ENCODE assay signal across 7 mouse cellular contexts in the genomic region with DNA sequence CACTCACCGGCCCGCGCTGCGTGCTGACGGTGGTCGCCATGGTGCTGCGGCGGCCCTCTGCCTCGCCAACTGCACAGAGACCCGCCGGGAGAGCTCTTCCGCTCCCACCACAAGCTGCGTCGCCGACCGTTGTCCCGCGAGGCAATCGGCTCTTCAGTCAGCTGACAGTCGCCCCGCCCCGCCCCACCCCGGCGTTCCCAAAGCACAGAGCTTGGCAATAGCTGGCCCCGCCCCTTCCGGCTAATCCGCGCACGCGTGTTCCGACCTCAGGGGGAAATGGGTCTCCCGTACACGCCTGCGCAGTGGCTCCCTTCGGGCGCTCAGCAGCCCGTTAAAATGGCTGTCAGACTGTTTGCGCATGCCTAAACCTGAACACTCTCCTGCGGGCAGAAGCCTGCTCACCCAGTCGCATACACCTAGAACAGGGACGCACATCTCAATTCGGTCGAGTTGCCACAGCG. TPM values are rescaled to one million over a fixed set of nuclear protein-coding genes. Genes with fewer than 3 reads are reported as not detected.
DNase-seq lines count a peak whose midpoint lies in the region; ATAC-seq lines count a peak whose summit lies in the region.

No protein-coding gene starts in this region.

- no peaks in the 10 kb centered on the region for H3K36me3 ChIP-seq in intestine, embryonic 16.5 days (ENCODE audit: control insufficient read depth, insufficient read depth, low read length)
- no peaks in the 10 kb centered on the region for H3K36me3 ChIP-seq in midbrain, embryonic 11.5 days (ENCODE audit: control insufficient read depth, insufficient read depth, low read length)

- WGBS in intestine, embryonic 16.5 days, result under 1% methylated on average over 43 of the region's 44 CpGs
- WGBS in midbrain, embryonic 11.5 days, result under 1% methylated on average over 35 of the region's 44 CpGs

- no peaks in the 10 kb centered on the region for H3K9me3 ChIP-seq in intestine, embryonic 16.5 days (ENCODE audit: control insufficient read depth, low read length)
- H3K9me3 ChIP-seq in midbrain, embryonic 11.5 days (ENCODE audit: control insufficient read depth, low read length), result no peaks in the 10 kb centered on the region

- peak overlapping the region; percentile 43; the same call in 1 of the 2 replicates for H3K27ac ChIP-seq in intestine, embryonic 16.5 days (ENCODE audit: low read length)
- peak overlapping the region; percentile 42; the same call in 1 of the 2 replicates for H3K27ac ChIP-seq in midbrain, embryonic 11.5 days (ENCODE audit: low read depth, low read length)

- H3K4me1 ChIP-seq in intestine, embryonic 16.5 days (ENCODE audit: control insufficient read depth, insufficient read depth, low read length), result peaks cover 15% of the 10 kb centered on the region
- H3K4me1 ChIP-seq in midbrain, embryonic 11.5 days (ENCODE audit: control insufficient read depth, insufficient read depth, low read length), result peaks cover 14% of the 10 kb centered on the region

- H3K9ac ChIP-seq in intestine, embryonic 16.5 days (ENCODE audit: low read depth, low read length), result peak overlapping the region; percentile 91
- peak overlapping the region; percentile 94 for H3K9ac ChIP-seq in midbrain, embryonic 11.5 days (ENCODE audit: low read length)

- DNase-seq in adrenal gland, adult 8-10 months, result peak; percentile 98
- DNase-seq in embryo, embryonic 9.5 days (ENCODE audit: extremely low spot score), result peak; percentile 100
- DNase-seq in gastrocnemius, postnatal 4 days (ENCODE audit: low spot score in 2 of 2), result peak; percentile 99 to 100
- DNase-seq in left cerebral cortex, postnatal 36 days (ENCODE audit: low spot score in 2 of 2), result peak; percentile 98
- DNase-seq in midbrain, embryonic 11.5 days (ENCODE audit: low spot score, missing footprints), result peak; percentile 100
- peak; percentile 99 for DNase-seq in skeletal muscle tissue, adult 2 months (ENCODE audit: low read depth, low spot score)

- peak overlapping the region; percentile 80 for H3K4me2 ChIP-seq in intestine, embryonic 16.5 days (ENCODE audit: low read depth, low read length)
- peak overlapping the region; percentile 88 for H3K4me2 ChIP-seq in midbrain, embryonic 11.5 days

- H3K4me3 ChIP-seq in intestine, embryonic 16.5 days (ENCODE audit: low read length), result peak overlapping the region; percentile 88
- H3K4me3 ChIP-seq in midbrain, embryonic 11.5 days (ENCODE audit: low read depth, low read length), result peak overlapping the region; percentile 83

- peaks cover 2% of the 10 kb centered on the region; the same call in 1 of the 2 replicates for H3K27me3 ChIP-seq in intestine, embryonic 16.5 days (replicated peaks; ENCODE audit: control insufficient read depth, insufficient read depth, low read length)
- H3K27me3 ChIP-seq in midbrain, embryonic 11.5 days (ENCODE audit: control insufficient read depth, insufficient read depth, low read length), result no peaks in the 10 kb centered on the region; the same call in 1 of the 2 replicates

- intact Hi-C loops in left cerebral cortex, postnatal 36 days (cut with DNase I), result loop anchor here (5.0 kb wide), 1 partner anchor 45 kb away; a partner anchor contains a TSS

- ATAC-seq in intestine, embryonic 16.5 days, result peak; percentile 99
- ATAC-seq in midbrain, embryonic 11.5 days (ENCODE audit: low FRiP score), result peak; percentile 96

RNA-seq across cellular contexts. Expression of a gene that starts 16.0 kb away (rescaled TPM):
- total RNA-seq in adrenal gland, adult 8-10 months (2022), result 10 to 100 TPM; 59.9 to 67.9 (median 62.6) TPM
- total RNA-seq in gastrocnemius, postnatal 4 days (2021), result 10 to 100 TPM; 31.1 to 34.3 TPM
- 51.1 and 55.5 TPM in 2 replicates for polyA plus RNA-seq in intestine, embryonic 16.5 days (2015; fragmentation: Nextera tagmentation; extraction: Ambion mirVana)
- 100 to 1,000 TPM; 131 to 140 TPM for total RNA-seq in left cerebral cortex, postnatal 36 days (2021)
- 55.5 and 56.4 TPM in 2 replicates for polyA plus RNA-seq in midbrain, embryonic 11.5 days (2014; fragmentation: Nextera tagmentation; extraction: Ambion mirVana)

RNA-seq across cellular contexts. Expression of a gene that starts 47.3 kb away (rescaled TPM):
- total RNA-seq in adrenal gland, adult 8-10 months (2022), result 1 to 10 TPM; 2.0 to 4.1 (median 3.6) TPM
- total RNA-seq in gastrocnemius, postnatal 4 days (2021), result under 1 TPM; 0.78 to 0.96 TPM
- 0.98 and 1.3 TPM in 2 replicates for polyA plus RNA-seq in intestine, embryonic 16.5 days (2015; fragmentation: Nextera tagmentation; extraction: Ambion mirVana)
- total RNA-seq in left cerebral cortex, postnatal 36 days (2021), result 100 to 1,000 TPM; 229 to 232 TPM
- polyA plus RNA-seq in midbrain, embryonic 11.5 days (2014; fragmentation: Nextera tagmentation; extraction: Ambion mirVana), result 9.9 and 11.4 TPM in 2 replicates

Comparison
In these comparisons a context has a peak if more than half of its experiments do, and no peak if none do; other contexts are left out.
1. Peak in every context shown above with its lines: DNase-seq, ATAC-seq, H3K4me3 ChIP-seq and H3K27ac ChIP-seq.
2. RNA of a gene that starts 47.3 kb away (total RNA-seq): 229 to 232 TPM in left cerebral cortex, postnatal 36 days; 2.0 to 4.1 TPM in adrenal gland, adult 8-10 months and 0.78 to 0.96 TPM in gastrocnemius, postnatal 4 days; every median in the first group is over 10 times any median in the second.